Mouse (Mus musculus): ENCODE measurements at regions not wholly inside any gene's neighbourhood (a gene's known extent, or its start where the extent isn't known, plus 50 kb on each side); places are given as distances from the start of the nearest gene placed in this dataset.

- DNase-seq (ENCODE audit: low read depth, low spot score): no peak
Observed at GRCm38 (mm10) chr4:33552856-33553255, 242.7 kb downstream of the Rngtt start.

DNA sequence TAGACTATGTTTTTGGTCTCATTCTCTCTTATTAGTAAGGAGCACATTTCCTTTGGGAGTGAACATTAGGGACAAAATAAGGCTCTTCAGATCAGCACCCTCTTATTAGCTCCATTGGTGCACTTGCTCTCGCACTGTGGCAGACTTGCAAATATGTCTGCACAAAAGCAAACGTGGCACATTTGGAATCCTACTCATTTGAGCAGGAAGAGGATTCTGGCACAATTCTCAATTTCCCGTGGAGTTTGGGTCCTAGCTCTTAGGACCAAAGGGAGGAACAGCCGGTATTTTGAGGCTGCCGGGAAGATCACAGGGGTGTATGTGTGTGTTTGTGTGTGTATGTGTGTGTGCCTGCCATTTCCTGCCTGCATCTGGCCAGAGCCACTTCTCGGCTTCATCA lies 244.5 kb downstream of the Rngtt start:
- DNase-seq (ENCODE audit: low read depth, low spot score): no peak

DNA sequence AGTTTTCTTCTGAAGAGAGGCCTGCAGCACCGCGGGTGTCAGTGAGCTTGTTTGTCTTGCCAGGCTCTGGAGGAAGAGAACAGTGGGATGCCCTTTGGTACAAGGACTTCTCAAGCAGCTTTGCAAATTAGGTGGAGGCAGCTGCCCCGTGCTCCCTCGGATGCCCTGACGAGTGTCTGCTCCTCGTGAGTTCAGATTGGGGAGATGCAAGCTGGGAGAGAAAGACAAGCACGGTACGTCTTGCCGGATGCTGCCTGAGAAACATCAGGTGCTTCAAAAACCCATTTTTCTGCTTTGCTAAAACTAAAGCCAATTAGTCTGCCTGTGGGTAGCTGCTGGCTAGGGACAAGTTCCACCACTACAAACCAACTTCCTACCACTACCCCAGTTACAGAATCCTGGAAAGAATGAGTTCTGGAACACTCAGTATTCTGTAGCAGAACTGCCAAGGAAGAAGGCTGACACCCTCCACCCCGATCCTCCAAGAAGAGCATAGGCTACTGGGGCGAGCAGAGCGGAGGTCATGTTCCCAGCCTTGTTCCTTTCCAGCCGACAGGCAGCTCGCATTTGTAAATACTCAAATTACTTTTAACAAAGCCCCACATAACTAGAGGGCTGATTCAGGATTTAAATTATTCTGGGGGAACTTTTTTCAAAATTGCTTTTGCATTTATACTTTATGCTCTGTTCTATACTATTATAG lies 245.3 kb downstream of the Rngtt start:
- no peak for DNase-seq (ENCODE audit: low read depth, low spot score)

GRCm38 (mm10) chr4:33555966-33556365 lies 245.9 kb downstream of the Rngtt start:
- DNase-seq (ENCODE audit: low read depth, low spot score): no peak

- DNase-seq (ENCODE audit: low read depth, low spot score): no peak
Observed at GRCm38 (mm10) chr4:33556661-33557540, 246.8 kb downstream of the Rngtt start.

- no peak for DNase-seq (ENCODE audit: low read depth, low spot score)
Observed at GRCm38 (mm10) chr4:33570274-33570673, 260.2 kb downstream of the Rngtt start.

- DNase-seq (ENCODE audit: low read depth, low spot score): no peak
Observed at GRCm38 (mm10) chr4:33571351-33571750, 261.2 kb downstream of the Rngtt start.

DNA sequence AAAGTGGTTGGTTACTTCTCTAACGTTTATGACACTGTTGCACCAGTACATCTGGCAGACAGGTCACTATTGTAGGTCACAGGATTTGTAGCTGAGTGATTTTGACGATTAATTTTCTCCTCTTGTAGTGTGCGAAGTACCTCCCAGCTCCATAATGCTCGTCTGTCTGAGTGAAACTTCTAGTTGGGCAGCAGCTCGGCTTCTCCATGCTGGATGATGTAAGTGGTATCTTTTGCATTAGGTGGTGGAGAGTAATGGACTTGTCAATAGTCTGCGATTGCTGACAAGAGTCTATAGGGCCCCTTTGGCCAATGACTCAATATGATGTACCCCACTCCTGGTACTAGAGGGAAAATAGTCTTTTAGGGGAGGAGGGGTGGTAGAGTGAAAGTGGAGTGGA lies 267.5 kb downstream of the Rngtt start:
- DNase-seq (ENCODE audit: low read depth, low spot score): no peak

- DNase-seq (ENCODE audit: low read depth, low spot score): no peak
Observed at GRCm38 (mm10) chr4:33580491-33580890, 270.4 kb downstream of the Rngtt start.

DNA sequence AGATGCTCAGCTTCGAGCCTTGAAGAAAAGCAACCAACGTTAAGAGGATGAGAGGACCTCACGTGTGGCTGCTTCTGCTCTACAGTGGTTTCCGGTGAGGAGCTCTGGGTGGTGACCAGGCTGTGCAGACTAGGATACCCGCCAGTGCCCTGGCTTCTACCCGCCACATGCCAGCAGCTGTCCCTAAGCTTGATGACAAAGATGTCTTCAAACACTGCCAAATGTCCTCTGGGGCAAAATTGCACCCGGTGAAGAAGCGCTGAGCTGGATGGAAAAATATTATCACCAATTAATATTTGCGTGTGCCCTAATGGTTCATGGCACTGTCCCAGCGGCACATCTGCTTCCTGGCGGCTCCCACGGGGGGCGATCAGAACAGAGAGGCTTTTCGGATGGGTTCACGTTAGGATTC lies 271.1 kb downstream of the Rngtt start:
- no peak for DNase-seq (ENCODE audit: low read depth, low spot score)

DNA sequence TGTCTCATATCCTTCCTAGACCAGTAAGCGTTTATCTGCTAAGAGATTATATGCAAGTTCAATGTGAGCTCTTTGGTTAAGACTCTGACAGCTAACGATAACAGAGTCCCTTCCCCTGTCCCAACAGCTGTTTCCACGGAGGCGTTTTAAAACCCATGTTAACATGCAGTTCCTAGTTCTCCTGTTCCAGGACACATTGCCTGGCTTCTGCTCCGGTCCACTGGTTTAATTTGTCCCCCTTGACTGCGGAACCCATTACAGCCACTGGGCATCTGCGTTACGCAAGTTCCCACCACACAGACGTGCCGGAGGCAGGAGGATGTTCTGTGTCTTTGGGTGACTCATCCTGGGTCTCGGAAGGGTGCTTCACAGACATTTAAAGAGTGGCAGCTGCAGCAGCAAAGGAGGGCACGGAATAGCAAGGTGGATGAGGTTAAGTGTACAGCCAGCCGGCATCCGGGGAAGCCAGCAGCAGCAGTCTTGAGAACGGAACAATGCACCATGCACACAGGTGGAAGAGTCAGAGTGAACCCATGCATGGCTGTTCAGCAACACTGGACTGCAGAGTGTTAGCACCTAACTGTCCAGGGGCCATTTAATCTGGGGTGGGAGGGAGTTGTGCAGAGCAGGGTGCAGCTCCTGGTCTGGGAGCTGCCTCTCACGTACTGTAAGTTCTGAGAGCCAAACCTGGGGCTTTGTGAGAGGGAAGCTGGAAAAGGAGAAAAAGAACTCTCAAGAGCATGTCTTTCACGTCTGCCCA lies 271.8 kb downstream of the Rngtt start:
- no peak for DNase-seq (ENCODE audit: low read depth, low spot score)

- no peak for DNase-seq (ENCODE audit: low read depth, low spot score)
Observed at GRCm38 (mm10) chr4:33582986-33583720, 273.0 kb downstream of the Rngtt start.

GRCm38 (mm10) chr4:33583979-33584907 lies 274.1 kb downstream of the Rngtt start:
- no peak for DNase-seq (ENCODE audit: low read depth, low spot score)

- DNase-seq (ENCODE audit: low read depth, low spot score): no peak
Observed at GRCm38 (mm10) chr4:33585821-33586220, 275.7 kb downstream of the Rngtt start.

DNA sequence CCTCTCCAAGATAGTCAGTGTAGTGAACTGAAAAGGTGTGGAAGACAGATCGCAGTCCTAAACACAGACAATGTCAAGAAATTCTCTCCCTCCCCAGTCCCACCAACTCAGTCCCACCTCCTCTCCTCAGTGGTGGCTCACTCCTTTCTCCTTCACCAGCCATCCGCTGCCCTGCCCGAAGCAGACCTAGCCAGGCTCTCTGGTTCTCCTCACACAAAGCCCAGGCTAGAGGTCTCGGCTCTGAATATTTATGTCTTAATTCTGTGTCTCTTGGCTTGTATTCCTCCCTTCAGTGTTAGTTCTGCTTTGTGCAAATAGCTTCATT lies 276.1 kb downstream of the Rngtt start:
- no peak for DNase-seq (ENCODE audit: low read depth, low spot score)

DNA sequence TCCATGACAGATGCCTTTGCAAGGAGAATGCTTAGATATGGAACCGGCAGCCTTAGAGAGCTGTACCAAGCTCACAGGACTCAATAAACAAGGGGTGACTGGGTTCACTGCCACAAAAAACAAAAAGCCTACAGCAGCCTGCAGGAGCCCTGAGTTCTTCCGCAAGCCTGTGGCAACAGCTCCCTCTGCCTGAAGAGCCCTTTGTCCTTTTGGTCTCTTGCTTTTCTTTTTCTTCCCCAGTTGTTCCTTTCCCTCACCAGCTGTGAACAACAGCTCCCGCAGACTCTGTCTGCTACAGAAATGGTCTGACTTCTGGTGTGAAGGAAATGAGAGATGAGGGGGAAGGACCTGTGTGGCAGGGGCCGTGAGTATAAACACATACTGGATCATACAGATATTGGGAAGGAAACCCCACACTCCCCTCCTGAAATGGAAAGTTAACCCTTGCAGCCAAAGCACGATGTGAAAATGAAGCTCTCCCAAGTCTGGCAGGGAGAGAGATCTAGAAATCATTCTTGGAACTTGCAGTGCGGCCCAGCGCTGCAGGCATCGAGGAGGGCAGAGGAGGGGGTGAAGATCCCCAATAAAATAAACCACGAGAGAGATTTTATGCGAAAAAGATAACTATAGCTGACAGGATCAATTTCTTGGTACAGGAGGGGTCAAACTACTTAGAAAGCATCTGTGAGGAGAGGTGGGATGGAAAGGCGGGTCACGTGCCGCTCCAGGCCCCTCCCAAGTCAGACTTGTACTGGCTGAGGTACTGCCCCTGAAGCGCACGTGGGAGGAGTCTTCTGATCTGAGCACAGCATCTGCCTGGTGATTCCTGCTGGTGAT lies 276.7 kb downstream of the Rngtt start:
- no peak for DNase-seq (ENCODE audit: low read depth, low spot score)

- DNase-seq (ENCODE audit: low read depth, low spot score): no peak
Observed at GRCm38 (mm10) chr4:33587666-33588065, 277.6 kb downstream of the Rngtt start.

- no peak for DNase-seq (ENCODE audit: low read depth, low spot score)
Observed at GRCm38 (mm10) chr4:33588127-33588526, 278.0 kb downstream of the Rngtt start.

DNA sequence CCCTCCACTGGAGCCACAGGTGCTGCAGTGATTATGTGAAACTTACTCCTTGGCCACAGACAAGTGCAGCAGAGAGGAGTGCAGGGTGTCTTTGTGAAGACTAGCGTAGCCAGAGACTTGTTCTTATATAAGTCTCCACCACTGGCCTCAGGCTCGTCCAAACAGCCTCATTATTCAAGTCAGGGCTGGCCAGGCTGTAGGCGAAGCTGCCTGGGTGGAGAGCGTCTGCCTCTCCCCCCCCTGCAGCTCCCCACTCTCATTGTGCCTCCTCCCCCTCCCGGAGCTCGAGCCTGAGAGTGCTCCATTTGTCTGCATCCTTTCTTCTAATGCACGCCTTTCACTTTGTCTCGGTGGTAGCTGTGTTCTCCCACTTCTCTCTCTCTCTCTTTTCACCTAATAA lies 279.1 kb downstream of the Rngtt start:
- DNase-seq (ENCODE audit: low read depth, low spot score): no peak
